Mouse (Mus musculus) left cerebral cortex, postnatal 10 days (tissue): ENCODE measurements around the gene Il21r. TPM values are rescaled to one million over a fixed set of nuclear protein-coding genes. Genes with fewer than 3 reads are reported as not detected.

Source experiments
- DNase-seq, 2 experiments: peaks; one replicate each; pipeline ENCODE4 v3.0.0; 2021 to 2022; ENCODE audit warnings: low spot score in 2 of 2, mixed read lengths in 1 of 2; ENCODE audit errors: extremely low spot score in 1 of 2
- intact Hi-C: fragments of 180-260 bp; cut with DNase I; formaldehyde crosslinking; loops from one replicate; pipeline ENCODE4 v1.15.1; 2025
- total RNA-seq, 2 experiments: library from RNA; stranded (reverse); gene quantifications; 2 replicates each; pipeline ENCODE4 v1.2.3; 2021

Gene Il21r
- 1 to 10 TPM in 1 of 2 experiments, under 1 TPM in 1; 0.90 to 1.0 TPM for total RNA-seq

- intact Hi-C loops = no loop called here
These were observed at the start of gene Il21r for GRCm38 (mm10) chr7:125603185-125603631. Il21r (plus strand) TSS chr7:125603429.

GRCm38 (mm10) chr7:125553653-125554428 lies 49.4 kb upstream of the Il21r start:
- intact Hi-C loops = loop anchor here (5.0 kb wide), 1 partner anchor 62 kb away; the partner anchor contains the start of gene Nsmce1
- DNase-seq = peak; percentile 21 to 27

More at GRCm38 (mm10) chr7:125603185-125603631, at the start of gene Il21r:
- DNase-seq = peak; percentile 24 to 58

GRCm38 (mm10) chr7:125554456-125555114 lies 48.6 kb upstream of the Il21r start:
- peak in 1 of 2 experiments; percentile 38 for DNase-seq
- intact Hi-C loops = loop anchor here (5.0 kb wide), 1 partner anchor 62 kb away; the partner anchor contains the start of gene Nsmce1

GRCm38 (mm10) chr7:125555351-125555872 lies 47.8 kb upstream of the Il21r start:
- DNase-seq = peak in 1 of 2 experiments; percentile 19
- intact Hi-C loops = no loop called here

GRCm38 (mm10) chr7:125556096-125556495 lies 47.1 kb upstream of the Il21r start:
- DNase-seq = no peak
- intact Hi-C loops = no loop called here

- DNase-seq = peak in 1 of 2 experiments; percentile 28
- intact Hi-C loops = no loop called here
These were observed 46.4 kb upstream of the Il21r start for GRCm38 (mm10) chr7:125556865-125557264.

GRCm38 (mm10) chr7:125558401-125558945 lies 44.8 kb upstream of the Il21r start:
- peak in 1 of 2 experiments; percentile 15 for DNase-seq
- intact Hi-C loops = no loop called here

GRCm38 (mm10) chr7:125558997-125559396 lies 44.2 kb upstream of the Il21r start:
- intact Hi-C loops = no loop called here
- peak in 1 of 2 experiments; percentile 14 for DNase-seq

GRCm38 (mm10) chr7:125559537-125559936 lies 43.7 kb upstream of the Il21r start:
- intact Hi-C loops = no loop called here
- DNase-seq = peak in 1 of 2 experiments; percentile 15

- intact Hi-C loops = no loop called here
- DNase-seq = peak in 1 of 2 experiments; percentile 47
These were observed 43.0 kb upstream of the Il21r start for GRCm38 (mm10) chr7:125560146-125560785.

GRCm38 (mm10) chr7:125561085-125561690 lies 42.0 kb upstream of the Il21r start:
- DNase-seq = peak; percentile 47 to 92
- intact Hi-C loops = no loop called here

- intact Hi-C loops = no loop called here
These were observed 40.8 kb upstream of the Il21r start for GRCm38 (mm10) chr7:125562413-125562812.

GRCm38 (mm10) chr7:125563093-125563492 lies 40.1 kb upstream of the Il21r start:
- intact Hi-C loops = no loop called here

More at GRCm38 (mm10) chr7:125562413-125562812, 40.8 kb upstream of the Il21r start:
- peak in 1 of 2 experiments; percentile 7 for DNase-seq

GRCm38 (mm10) chr7:125564316-125565024 lies 38.8 kb upstream of the Il21r start:
- no peak for DNase-seq
- intact Hi-C loops = no loop called here

More at GRCm38 (mm10) chr7:125563093-125563492, 40.1 kb upstream of the Il21r start:
- peak in 1 of 2 experiments; percentile 8 for DNase-seq

- intact Hi-C loops = no loop called here
- DNase-seq = no peak
These were observed 37.5 kb upstream of the Il21r start for GRCm38 (mm10) chr7:125565516-125566285.

- no peak for DNase-seq
- intact Hi-C loops = no loop called here
These were observed 36.8 kb upstream of the Il21r start for GRCm38 (mm10) chr7:125566420-125566819.

- intact Hi-C loops = no loop called here
- DNase-seq = no peak
These were observed 34.3 kb upstream of the Il21r start for GRCm38 (mm10) chr7:125568888-125569287.
